Mouse (Mus musculus) left cerebral cortex, postnatal 14 days (tissue): ENCODE measurements around the gene Abcc3. TPM values are rescaled to one million over a fixed set of nuclear protein-coding genes. Genes with fewer than 3 reads are reported as not detected.
A peak's percentile ranks its signal among the peaks of the same experiment; 100 is the strongest.

Experiments
- DNase-seq, 2 experiments: peaks; one replicate each; pipeline ENCODE4 v3.0.0; 2021 to 2022; ENCODE audit warnings: low spot score in 2 of 2, mixed read lengths in 1 of 2
- intact Hi-C: fragments of 180-260 bp; cut with DNase I; formaldehyde crosslinking; loops from one replicate; pipeline ENCODE4 v1.15.1; 2025
- total RNA-seq, 2 experiments: library from RNA; stranded (reverse); gene quantifications; 2 replicates each; pipeline ENCODE4 v1.2.3; 2021

Gene Abcc3
- total RNA-seq, 2 experiments from 2014 or later = 1.6 to 2.3 TPM

DNA sequence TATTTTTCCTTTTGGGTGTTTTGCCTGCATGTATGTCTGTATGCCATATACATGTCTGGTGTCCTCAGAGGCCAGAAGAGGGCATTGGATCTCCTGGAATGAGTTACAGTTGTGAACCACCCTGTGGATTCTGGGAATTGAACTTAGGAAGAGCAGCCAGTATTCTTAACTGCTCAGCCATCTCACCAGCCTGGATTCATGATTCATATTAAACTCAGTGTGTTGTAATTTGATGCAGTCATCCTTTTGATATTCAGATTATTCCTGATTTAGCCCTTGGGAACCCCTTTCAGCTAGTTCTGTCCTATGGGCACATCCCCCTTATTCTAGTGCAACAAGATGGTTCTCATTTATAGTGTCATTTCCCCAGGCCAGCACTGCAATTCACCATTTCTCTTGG lies 56.2 kb downstream of the Abcc3 start:
- DNase-seq = no peak
- intact Hi-C loops = loop anchor here (5.0 kb wide), 1 partner anchor 211 kb away; the partner anchor contains the start of gene Rsad1

DNA sequence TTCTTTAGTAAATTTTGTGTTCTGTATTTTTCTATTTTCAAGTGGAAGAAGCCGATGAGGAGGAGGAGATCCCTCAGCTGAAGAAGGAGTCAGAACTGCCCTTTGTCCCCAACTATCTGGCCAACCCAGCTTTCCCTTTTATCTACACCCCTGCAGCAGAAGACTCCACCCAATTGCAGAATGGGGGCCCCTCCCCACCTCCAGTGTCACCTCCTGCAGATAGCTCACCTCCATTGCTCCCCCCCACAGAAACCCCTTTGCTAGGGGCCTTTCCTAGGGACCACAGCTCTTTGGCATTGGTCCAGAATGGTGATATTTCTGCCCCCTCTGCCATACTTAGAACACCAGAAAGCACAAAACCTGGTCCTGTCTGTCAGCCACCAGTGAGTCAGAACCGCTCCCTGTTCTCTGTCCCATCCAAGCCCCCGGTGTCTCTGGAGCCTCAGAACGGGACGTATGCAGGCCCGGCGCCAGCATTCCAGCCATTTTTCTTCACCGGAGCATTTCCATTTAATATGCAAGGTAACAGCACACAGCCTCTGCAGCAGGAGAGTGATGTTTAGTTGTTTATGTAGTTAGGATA lies 58.3 kb downstream of the Abcc3 start:
- no peak for DNase-seq
- intact Hi-C loops = no loop called here

DNA sequence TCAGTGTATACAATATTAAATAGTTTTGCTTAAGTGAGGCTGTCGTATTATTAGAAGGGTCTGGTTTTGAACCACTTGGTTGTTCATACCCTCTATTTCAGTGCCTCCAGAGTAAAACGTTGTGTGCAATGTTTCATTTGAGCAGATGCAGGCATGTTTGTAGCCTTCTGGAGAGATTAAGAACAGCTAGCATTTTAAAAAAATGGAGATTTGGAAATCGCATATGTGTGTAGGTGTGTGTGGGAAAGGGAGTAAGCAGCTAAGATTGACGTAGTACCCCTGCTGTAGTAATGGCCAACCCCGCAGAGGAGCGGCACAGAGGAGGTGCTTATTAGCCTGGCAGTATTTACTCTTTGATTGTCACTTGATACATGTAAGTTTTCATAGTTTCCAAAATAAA lies 60.1 kb downstream of the Abcc3 start:
- DNase-seq = peak; percentile 29 to 68
- intact Hi-C loops = no loop called here

DNA sequence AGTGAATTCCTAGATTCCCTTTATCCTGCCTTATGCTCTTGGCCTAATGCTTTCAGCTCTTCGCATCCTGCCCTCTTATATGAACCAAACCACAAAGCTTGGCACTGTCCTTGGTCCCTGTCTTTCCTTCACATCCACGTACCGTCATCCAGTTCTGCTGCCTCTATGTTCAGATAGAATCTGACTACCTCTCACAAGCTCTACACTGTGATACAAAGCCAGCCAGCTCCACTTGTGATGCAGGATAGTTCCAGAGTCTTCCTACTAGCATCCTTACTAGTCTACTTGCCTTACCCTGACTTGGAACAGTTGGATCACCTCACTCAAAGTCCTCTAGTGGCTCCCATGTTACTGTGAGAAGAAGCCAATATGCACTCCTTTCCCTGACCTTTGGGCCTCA lies 62.6 kb downstream of the Abcc3 start:
- intact Hi-C loops = no loop called here
- DNase-seq = no peak

DNA sequence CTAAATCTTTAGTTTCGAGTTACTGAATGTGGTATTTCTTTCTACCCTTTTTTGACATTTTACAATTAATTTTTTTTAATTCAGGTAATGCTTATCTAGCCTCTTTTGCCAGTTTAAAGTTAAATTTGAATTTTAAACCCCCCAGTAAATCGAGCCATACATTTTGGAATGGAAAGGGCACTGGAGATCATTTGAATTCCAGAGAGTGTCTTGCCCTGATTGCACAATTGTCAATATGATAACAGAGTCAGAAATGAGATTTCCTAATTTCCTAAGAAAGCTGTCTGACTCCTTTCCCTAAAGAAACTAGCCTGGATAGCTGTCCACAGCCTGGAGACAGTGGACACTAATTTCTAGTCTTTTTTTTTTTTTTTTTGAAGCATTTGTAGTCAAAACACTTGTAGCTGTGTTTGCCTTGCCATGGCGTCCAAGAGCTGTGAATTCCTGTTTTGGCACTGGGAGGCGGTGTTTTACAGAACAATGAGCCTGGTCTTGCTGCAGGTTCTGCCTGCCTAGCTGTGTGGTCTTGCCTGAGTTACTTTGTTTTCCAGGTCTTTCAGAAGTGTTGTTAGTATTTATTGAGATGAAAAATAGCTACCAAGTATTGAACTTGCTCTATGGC lies 63.4 kb downstream of the Abcc3 start:
- intact Hi-C loops = loop anchor here (2.0 kb wide), 1 partner anchor 145 kb away; the partner anchor contains the start of gene Cacna1g
- DNase-seq = peak; percentile 69 to 84

DNA sequence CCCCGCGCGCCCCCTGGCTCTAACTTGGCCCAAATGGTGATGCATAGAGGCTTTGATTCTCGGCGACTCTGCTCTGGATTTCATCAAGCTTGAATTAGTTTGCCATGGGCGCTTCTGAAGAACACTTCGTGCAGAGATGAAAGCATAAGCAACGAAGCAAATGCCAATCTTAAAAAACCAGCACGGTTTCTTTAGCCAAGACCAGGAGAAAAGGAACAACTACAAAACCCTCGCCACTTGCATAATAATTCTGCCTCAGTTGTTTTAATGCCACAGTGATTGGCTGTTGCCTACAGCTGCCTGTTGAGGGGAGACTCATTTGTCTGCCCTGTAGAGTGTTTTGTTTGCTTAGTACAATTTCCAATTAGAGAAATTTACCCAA lies 64.2 kb downstream of the Abcc3 start:
- intact Hi-C loops = loop anchor here (2.0 kb wide), 1 partner anchor 146 kb away; the partner anchor contains the start of gene Cacna1g
- DNase-seq = peak; percentile 26 to 51

DNA sequence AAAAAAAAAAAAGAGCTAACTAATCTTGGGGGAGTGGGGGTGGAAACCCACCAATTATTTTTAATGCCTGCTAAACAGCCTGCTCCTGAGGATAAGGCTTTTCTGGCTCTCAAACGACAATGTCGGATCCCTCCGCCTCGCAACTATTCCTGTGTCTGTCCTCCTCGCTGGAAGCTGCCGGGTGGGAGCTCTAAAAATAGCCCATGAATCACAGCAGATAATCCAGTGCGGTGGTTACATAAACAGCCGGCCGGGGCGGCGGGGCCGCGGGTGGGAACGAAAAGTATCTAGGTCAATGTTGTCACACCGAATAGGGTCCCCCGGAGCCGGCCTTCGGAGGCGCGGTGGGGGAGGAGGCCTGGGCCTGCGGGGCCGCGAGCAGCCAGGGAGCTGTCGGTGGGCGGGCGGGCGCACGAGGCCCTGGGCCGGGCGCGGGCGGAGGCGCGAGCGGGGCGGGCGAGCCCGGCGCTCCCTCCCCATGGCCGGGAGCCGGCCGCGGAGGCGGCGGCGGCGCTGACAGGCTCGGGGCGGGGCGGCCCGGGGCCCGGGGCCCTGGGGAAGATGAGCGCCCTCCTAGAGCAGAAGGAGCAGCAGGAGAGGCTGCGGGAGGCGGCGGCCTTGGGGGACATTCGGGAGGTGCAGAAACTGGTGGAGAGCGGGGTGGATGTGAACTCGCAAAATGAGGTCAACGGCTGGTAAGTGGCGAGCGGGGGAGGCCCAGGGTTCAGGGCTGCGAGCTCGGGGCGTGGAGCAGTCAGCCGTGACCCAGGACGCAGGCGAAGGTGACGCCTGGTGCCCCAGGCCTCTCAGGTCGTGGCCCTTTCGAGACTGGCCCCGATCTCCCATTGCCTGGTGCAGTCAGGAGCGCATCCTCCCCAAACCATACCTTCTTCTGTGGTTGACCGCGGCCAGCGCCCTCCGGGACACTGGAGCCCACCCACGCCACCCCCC lies 64.8 kb downstream of the Abcc3 start, which contains the start of gene Ankrd40:
Gene Ankrd40, plus strand, starts transcription at position 309 of the 951 bp plus-strand sequence.
- intact Hi-C loops = loop anchor here (2.0 kb wide), 1 partner anchor 147 kb away; the partner anchor contains the start of gene Cacna1g
- peak; percentile 97 to 99 for DNase-seq

DNA sequence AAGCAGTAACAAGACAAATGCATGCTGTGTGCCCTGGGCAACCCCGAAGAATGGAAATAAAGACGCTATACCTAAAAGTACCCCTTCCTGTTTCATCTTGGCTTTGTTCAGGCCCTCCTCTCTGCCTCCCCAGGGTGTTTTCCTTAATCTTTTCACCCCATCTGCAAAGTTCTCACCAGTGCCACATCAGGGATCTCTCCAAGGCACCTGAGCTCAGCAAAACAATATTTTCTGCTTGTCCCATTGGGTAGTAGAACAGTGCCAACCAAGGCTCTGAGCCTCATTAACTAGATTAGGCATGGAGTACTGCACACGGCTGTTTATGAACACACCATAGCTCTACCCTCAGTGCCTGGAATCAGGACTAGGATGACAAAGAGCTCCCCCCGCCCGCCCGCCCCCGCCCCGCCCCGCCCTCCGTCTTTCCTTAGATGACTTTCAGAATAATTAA lies 65.8 kb downstream of the Abcc3 start:
- intact Hi-C loops = no loop called here
- peak in 1 of 2 experiments; percentile 41 for DNase-seq

DNA sequence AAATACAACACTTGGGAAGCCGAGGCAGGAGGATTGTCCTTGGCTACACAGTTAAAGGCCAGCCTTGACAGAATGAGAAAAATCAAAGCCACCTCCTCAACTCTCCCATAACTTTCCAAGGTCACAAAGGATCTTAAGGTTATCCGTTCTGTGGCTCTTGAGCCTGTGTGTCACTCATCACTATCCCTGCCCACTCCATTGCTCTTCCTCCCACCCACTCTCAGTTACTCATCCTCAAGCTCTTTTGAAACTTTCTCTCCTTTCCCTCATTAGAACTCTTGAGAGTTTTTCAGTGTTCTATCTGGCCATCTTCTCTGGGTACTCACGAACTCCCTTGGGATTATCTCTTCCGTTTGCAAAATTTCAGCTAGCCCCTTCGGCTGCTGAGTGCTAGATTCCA lies 68.2 kb downstream of the Abcc3 start:
- intact Hi-C loops = no loop called here
- DNase-seq = no peak

DNA sequence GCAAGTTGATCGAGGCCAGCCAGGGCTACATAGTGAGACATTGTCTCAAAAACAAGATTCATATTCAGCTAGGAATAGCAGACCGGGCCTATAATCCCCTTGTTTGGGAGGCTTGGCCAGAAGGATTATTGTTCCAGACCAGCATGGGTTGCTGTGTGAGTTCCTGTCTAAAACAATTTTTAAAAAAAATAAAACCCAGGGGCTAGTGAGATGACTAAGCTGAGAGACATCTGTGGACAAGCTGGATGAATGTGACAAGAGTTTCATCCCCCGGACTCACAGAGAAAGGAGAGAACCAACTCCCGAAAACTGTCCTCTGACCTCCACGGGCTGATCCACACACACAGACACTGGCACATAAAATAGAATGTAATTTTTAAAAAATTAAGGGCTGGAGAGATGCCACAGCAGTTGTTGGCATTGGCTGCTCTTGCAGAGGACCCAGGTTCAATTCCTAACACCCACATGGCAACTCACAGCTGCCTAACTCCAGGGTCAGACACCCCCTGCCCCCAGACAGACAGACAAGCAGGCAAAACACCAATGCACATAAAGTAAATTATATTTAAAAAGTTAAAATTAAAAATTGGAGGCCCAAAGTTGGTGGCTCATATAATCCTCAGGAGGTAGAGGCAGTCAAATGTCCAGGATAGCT lies 69.4 kb downstream of the Abcc3 start:
- no peak for DNase-seq
- intact Hi-C loops = no loop called here

DNA sequence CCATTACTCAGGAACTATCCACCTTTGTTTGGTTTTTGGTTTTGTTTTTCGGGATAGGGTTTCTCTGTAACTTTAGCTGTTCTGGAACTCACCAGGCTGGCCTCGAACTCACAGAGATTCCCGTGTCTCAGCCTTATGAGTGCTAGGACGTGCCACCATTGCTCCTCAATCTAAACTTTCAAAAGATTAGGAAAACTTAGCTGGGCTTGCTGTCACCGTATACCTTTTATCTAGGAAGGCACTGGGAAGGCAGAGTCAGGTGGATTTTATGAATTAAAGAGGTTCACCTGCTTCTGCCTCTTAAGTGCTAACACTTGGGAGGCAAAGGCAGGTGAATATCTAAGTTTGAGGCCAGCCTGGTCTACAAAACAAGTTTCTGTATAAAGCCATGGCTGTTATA lies 70.2 kb downstream of the Abcc3 start:
- intact Hi-C loops = no loop called here
- DNase-seq = no peak

DNA sequence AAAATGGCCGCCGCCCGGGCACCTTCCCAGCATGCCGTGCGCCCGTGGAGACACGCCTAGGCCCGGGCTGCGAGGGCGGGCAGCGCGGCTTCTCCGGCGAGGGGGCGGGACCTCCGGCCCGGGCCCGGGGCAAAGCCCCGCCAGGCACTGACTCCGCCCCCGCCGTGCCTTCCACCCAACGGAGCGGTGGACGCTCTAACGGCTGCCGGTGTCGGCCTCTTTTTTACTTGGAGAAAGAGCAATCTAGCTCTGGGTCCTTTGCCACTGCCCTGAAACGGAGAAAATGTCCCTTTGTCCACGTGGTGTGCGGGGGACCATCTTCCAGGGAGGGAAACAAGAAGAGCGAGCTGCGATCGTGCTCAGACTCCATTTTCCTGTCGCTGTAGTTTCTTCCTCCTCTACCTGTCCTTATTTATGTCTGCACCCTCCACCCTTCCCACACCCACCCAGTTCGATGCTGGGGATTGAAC lies 70.8 kb downstream of the Abcc3 start, which contains the start of gene Luc7l3:
Gene Luc7l3, minus strand, starts transcription at position 58 of the 470 bp plus-strand sequence.
- intact Hi-C loops = no loop called here
- DNase-seq = peak; percentile 92 to 95

DNA sequence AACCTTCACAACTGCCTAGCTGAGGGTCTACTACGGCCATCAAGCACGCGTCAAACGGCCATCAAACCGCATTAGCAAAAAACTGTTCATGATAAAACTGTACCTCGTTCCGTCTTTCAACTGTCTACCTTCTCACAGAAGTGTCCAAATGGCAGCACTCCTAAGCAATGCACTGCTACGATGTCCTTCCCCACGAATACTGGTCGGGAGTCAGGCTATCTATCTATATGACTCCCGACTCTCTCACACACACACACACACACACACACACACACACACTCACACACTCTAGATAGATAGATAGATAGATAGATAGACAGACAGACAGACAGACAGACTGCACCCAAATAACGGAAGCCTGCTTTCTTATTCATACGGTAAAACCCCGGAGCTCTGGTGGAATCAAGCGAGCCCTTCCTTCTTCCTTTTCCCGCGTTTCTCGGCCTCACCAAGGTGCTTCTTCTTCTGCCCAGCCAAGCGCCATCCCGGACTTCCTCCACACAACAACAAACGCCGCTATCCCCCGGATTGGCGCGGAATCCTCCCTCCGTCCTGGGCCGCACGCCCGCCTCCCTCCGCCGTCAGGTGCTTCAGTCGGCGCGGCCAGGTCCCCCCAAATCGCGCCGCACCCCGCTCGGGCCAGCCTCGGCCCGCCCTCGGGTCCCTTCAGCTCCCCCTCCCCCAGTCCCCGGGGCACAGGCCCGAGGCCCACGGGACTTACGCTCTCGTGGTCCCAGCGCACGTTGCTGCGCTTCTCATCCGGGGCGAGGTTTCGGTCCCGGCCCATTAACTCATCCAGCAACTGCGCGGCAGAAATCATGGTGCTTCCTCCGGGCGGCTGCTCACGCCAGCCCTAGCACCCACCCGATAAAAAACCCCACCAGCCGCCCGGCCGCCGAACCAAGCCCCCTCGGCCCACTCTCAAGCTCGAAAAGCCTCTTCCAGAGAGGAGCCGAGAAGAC lies 71.5 kb downstream of the Abcc3 start:
- DNase-seq = peak in 1 of 2 experiments; percentile 38
- intact Hi-C loops = no loop called here

DNA sequence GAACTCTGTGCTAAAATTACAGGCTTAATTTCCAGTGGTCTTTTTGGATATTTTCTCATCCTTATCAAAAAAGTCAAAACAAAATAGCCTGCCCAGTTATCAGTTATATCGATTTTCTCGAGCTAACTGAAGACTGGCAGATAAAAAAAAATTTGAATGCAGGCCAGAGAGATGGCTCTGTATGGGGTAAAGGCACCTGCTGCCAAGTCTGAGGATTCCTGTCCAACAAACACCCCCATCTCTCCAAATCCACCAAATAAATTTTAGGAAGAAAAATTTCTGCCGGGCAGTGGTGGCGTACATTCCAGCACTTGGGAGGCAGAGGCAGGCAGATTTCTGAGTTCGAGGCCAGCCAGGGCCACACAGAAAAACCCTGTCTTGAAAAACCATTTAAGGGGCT lies 74.7 kb downstream of the Abcc3 start:
- no peak for DNase-seq
- intact Hi-C loops = no loop called here

DNA sequence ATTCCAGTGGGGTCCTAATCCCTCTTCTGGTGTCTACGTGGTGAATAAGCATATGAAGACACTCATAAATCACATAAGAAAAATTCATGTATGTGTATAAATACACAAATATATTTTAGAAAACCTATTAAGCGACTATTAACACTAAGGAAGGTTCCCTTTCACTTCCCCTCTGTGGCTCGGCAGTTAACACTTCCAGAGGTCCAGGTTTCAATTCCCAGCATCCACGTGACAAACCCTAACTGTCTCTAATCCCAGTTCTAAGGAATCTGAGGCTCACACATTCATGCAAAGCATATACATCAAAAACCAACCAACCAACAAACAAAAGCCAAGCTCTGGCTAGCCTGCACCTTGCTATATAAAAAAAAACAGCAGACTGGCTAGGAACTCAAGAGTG lies 75.3 kb downstream of the Abcc3 start:
- DNase-seq = no peak
- intact Hi-C loops = no loop called here

DNA sequence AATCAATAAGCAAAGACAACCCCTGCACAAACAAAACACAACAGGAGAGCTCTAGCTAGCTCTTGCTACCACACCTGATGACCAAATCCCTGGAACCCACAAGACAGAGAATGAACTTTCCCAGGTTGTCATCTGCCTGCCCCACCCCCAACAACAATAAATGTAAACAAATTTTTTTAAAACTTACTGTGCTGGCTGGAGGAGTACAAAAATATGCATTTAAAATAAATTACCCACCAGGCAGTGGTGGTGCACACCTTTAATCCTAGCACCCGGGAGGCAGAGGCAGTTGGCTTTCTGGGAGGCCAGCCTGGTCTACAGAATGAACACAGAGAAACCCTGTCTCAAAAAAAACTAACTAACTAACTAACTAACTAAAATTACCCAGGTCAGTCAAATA lies 75.8 kb downstream of the Abcc3 start:
- intact Hi-C loops = no loop called here
- DNase-seq = no peak

DNA sequence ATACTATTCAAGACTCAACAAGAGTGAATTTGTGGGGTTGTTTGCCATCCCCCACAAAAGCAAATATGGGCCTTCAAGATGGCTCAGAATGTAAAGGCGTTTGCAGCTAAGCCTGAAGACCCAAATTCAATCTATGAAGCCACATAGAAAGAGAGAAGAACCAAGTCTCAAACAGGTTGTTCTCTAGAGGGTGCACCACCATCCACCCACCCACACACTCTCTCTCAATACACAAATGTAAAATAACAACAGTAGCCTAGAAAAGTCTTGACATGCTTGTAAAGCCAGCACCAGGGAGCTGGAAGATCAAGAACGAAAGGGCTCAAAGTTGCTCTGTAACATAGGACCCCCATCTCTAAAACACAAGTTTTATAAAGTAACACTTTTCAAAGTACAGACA lies 76.3 kb downstream of the Abcc3 start:
- DNase-seq = no peak
- intact Hi-C loops = no loop called here

DNA sequence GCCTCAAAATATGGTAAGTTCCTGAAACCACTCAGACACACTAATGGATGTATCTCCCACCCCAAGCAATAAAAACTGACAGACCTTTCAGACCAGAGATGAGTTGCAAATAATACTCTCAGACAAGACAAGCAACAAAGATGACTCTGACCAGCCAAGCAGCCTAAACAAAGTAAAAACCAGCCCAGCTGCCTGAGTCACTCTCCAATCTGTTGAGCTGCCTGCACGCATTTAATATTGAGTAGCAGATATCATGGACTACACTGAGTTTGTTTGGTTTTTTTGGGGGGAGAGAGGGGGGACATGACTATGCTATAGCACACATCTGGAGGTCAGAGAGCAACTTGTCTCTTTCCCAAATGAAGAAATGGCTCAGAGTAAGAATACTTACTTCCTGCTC lies 77.5 kb downstream of the Abcc3 start:
- no peak for DNase-seq
- intact Hi-C loops = no loop called here
